Mouse (Mus musculus): ENCODE measurements around the gene Jagn1. TPM values are rescaled to one million over a fixed set of nuclear protein-coding genes. Genes with fewer than 3 reads are reported as not detected.
A peak's percentile ranks its signal among the peaks of the same experiment; 100 is the strongest.

Gene Jagn1
- polyA plus RNA-seq, 1 experiment from 2014 or later: 61.1 TPM

GRCm38 (mm10) chr6:113495071-113495675 lies 52.8 kb downstream of the Jagn1 start:
- Histone ChIP-seq H3K4me2 (peak overlapping the region; percentile 81), H3K27ac (ENCODE audit: poor library complexity, severe bottlenecking) (no peak overlapping the region), H3K4me3 (peak overlapping the region; percentile 51), H3K27me3 (replicated peaks) (peaks cover 45% of the 10 kb centered on the region), H3K4me1 (replicated peaks) (peaks cover 9% of the 10 kb centered on the region), H3K9me3 (replicated peaks) (no peaks in the 10 kb centered on the region), H3K36me3 (peaks cover 27% of the 10 kb centered on the region), H3K9ac (peak overlapping the region; percentile 59)
- 21% methylated on average over 28 of the region's 28 CpGs for WGBS
- no peak for ATAC-seq (ENCODE audit: insufficient number of reproducible peaks, low FRiP score)

Small RNAs within 50 kb of the gene (microRNA-seq; reads per million reads assigned to microRNA genes)
- not detected for gene Gm24387

Other genes starting within 250 kb of the Jagn1 start
- 0.37 TPM in 2 replicates for gene Lhfpl4, start 247.2 kb upstream of the Jagn1 start, polyA plus RNA-seq (2016; fragmentation: Nextera tagmentation; extraction: Ambion mirVana)
- 25.1 and 27.7 TPM in 2 replicates for gene Mtmr14, start 204.7 kb upstream of the Jagn1 start, polyA plus RNA-seq (2016; fragmentation: Nextera tagmentation; extraction: Ambion mirVana)
- 0.08 and 0.14 TPM in 2 replicates for gene Cpne9, start 160.3 kb upstream of the Jagn1 start, polyA plus RNA-seq (2016; fragmentation: Nextera tagmentation; extraction: Ambion mirVana)
- gene Brpf1, start 135.4 kb upstream of the Jagn1 start, polyA plus RNA-seq (2016; fragmentation: Nextera tagmentation; extraction: Ambion mirVana): 16.2 and 17.0 TPM in 2 replicates
- 9.0 and 10.6 TPM in 2 replicates for gene Ogg1, start 115.6 kb upstream of the Jagn1 start, polyA plus RNA-seq (2016; fragmentation: Nextera tagmentation; extraction: Ambion mirVana)
- gene Camk1, start 98.6 kb upstream of the Jagn1 start, polyA plus RNA-seq (2016; fragmentation: Nextera tagmentation; extraction: Ambion mirVana): 110 and 113 TPM in 2 replicates
- 40.1 and 42.2 TPM in 2 replicates for gene Tada3, start 64.7 kb upstream of the Jagn1 start, polyA plus RNA-seq (2016; fragmentation: Nextera tagmentation; extraction: Ambion mirVana)
- gene Arpc4, start 64.5 kb upstream of the Jagn1 start, polyA plus RNA-seq (2016; fragmentation: Nextera tagmentation; extraction: Ambion mirVana): 274 and 285 TPM in 2 replicates
- 1.6 and 2.5 TPM in 2 replicates for gene Ttll3, start 53.3 kb upstream of the Jagn1 start, polyA plus RNA-seq (2016; fragmentation: Nextera tagmentation; extraction: Ambion mirVana)
- 15.2 and 16.0 TPM in 2 replicates for gene Rpusd3, start 23.2 kb upstream of the Jagn1 start, polyA plus RNA-seq (2016; fragmentation: Nextera tagmentation; extraction: Ambion mirVana)
- not detected in 2 replicates for gene Cidec, start 6.8 kb upstream of the Jagn1 start, polyA plus RNA-seq (2016; fragmentation: Nextera tagmentation; extraction: Ambion mirVana)
- gene Il17re, start 15.9 kb downstream of the Jagn1 start, polyA plus RNA-seq (2016; fragmentation: Nextera tagmentation; extraction: Ambion mirVana): 0.94 and 1.3 TPM in 2 replicates
- gene Il17rc, start 28.9 kb downstream of the Jagn1 start, polyA plus RNA-seq (2016; fragmentation: Nextera tagmentation; extraction: Ambion mirVana): 4.5 and 4.7 TPM in 2 replicates
- gene Creld1, start 40.7 kb downstream of the Jagn1 start, polyA plus RNA-seq (2016; fragmentation: Nextera tagmentation; extraction: Ambion mirVana): 42.7 and 46.9 TPM in 2 replicates
- 0.28 and 0.40 TPM in 2 replicates for gene Prrt3, start 59.4 kb downstream of the Jagn1 start, polyA plus RNA-seq (2016; fragmentation: Nextera tagmentation; extraction: Ambion mirVana)
- 86.9 and 89.1 TPM in 2 replicates for gene Emc3, start 89.1 kb downstream of the Jagn1 start, polyA plus RNA-seq (2016; fragmentation: Nextera tagmentation; extraction: Ambion mirVana)
- gene Fancd2, start 89.1 kb downstream of the Jagn1 start, polyA plus RNA-seq (2016; fragmentation: Nextera tagmentation; extraction: Ambion mirVana): 10.9 and 12.1 TPM in 2 replicates
- 0.26 TPM in 1 of 2 replicates, not detected in the other for gene Fancd2os, start 158.1 kb downstream of the Jagn1 start, polyA plus RNA-seq (2016; fragmentation: Nextera tagmentation; extraction: Ambion mirVana)
- 156 and 165 TPM in 2 replicates for gene Brk1, start 162.2 kb downstream of the Jagn1 start, polyA plus RNA-seq (2016; fragmentation: Nextera tagmentation; extraction: Ambion mirVana)
- 30.3 and 32.7 TPM in 2 replicates for gene Vhl, start 181.4 kb downstream of the Jagn1 start, polyA plus RNA-seq (2016; fragmentation: Nextera tagmentation; extraction: Ambion mirVana)
- 7.0 and 7.9 TPM in 2 replicates for gene Irak2, start 195.9 kb downstream of the Jagn1 start, polyA plus RNA-seq (2016; fragmentation: Nextera tagmentation; extraction: Ambion mirVana)

Measured in heart, embryonic 12.5 days (tissue).